Mouse (Mus musculus) spleen, adult 12 weeks (tissue): ENCODE data around the gene Tfec.

ENCODE experiments used
- DNase-seq: peaks from one replicate; pipeline ENCODE4 v3.0.0; 2022; ENCODE audit warnings: low spot score

The Tfec gene

GRCm38 (mm10) chr6:16794036-16794435 lies 104.2 kb downstream of the Tfec start:
- no peak for DNase-seq

DNA sequence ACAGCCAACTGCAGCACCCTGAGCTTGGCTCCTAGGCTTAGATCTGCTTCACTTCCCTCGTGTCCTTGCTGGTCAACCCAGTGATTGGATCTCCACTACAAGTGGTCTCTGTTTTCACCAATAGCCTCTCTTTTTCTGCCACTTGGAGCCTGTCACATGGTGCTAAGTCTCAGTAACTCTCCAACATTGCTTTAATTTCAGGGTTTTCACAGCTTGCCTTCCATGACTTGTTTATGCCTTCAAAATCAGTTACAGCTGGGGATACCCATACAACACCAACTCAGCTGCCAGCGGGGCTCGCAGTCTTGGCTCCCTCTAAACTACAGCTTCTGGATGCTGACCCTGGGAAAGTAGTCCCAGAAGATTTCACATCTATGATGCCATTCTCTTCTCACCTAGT lies 113.1 kb downstream of the Tfec start:
- DNase-seq, result no peak
